Mouse (Mus musculus) neural tube, embryonic 11.5 days (tissue): Measurements from ENCODE around the gene Sept11. TPM values are rescaled to one million over a fixed set of nuclear protein-coding genes. Genes with fewer than 3 reads are reported as not detected.

ENCODE experiments used
- ATAC-seq: fragments of 200-750 bp; cut with Nextera tagmentation; 2 replicates; pipeline ENCODE4 v1.8.0; 2017; ENCODE audit warnings: moderate number of reproducible peaks, mild to moderate bottlenecking, moderate TSS enrichment, moderate library complexity; ENCODE audit not compliant: insufficient read depth, low FRiP score, low TSS enrichment
- DNase-seq: peaks from one replicate; pipeline ENCODE4 v3.0.0-alpha.2; 2015; ENCODE audit warnings: low spot score
- H3K27ac ChIP-seq: fragments of 300-500 bp; sonication (generic); 2 replicates; pipeline ENCODE4 v1.5.1; 2014; ENCODE audit warnings: low read depth, mild to moderate bottlenecking, low read length
- H3K27me3 ChIP-seq: fragments of 300-500 bp; sonication (generic); 2 replicates; pipeline ENCODE4 v1.6.1; 2014; ENCODE audit warnings: mild to moderate bottlenecking, low read length, mixed read lengths; ENCODE audit not compliant: control insufficient read depth, insufficient read depth
- H3K36me3 ChIP-seq: fragments of 300-500 bp; sonication (generic); 2 replicates; pipeline ENCODE4 v1.6.1; 2014; ENCODE audit warnings: mild to moderate bottlenecking, low read length, moderate library complexity, mixed read lengths; ENCODE audit not compliant: control insufficient read depth, insufficient read depth
- H3K4me1 ChIP-seq: fragments of 300-500 bp; sonication (generic); 2 replicates; pipeline ENCODE4 v1.6.1; 2014; ENCODE audit warnings: low read length, mixed read lengths; ENCODE audit not compliant: control insufficient read depth, insufficient read depth
- H3K4me2 ChIP-seq: fragments of 300-500 bp; sonication (generic); 2 replicates; pipeline ENCODE4 v1.6.1; 2014; ENCODE audit warnings: low read depth, mild to moderate bottlenecking, moderate library complexity
- H3K4me3 ChIP-seq: fragments of 300-500 bp; sonication (generic); 2 replicates; pipeline ENCODE4 v1.5.1; 2014; ENCODE audit warnings: low read depth, low read length
- H3K9ac ChIP-seq: fragments of 300-500 bp; sonication (generic); 2 replicates; pipeline ENCODE4 v1.6.1; 2014; ENCODE audit warnings: mild to moderate bottlenecking, low read length
- H3K9me3 ChIP-seq: fragments of 300-500 bp; sonication (generic); 2 replicates; pipeline ENCODE4 v1.6.1; 2016; ENCODE audit warnings: low read length; ENCODE audit not compliant: control insufficient read depth
- whole genome bisulfite sequencing: fragments of 180-500 bp; shearing (Covaris S2); extraction: QIAGEN DNeasy Blood & Tissue Kit; methylation state at CpG from one replicate; pipeline ENCODE4 v1.1.7; 2014; 5-methylcytosine and 5-hydroxymethylcytosine counted together
- polyA plus RNA-seq: library from polyadenylated mRNA; unstranded; fragments of >200 nt; fragmentation: Nextera tagmentation; extraction: Ambion mirVana; gene quantifications from 2 replicates; pipeline ENCODE4 v1.2.1, GENCODE M21; 2014

Sept11 gene
- polyA plus RNA-seq, 1 experiment from 2014 or later, result 276 TPM

- Histone ChIP-seq H3K9ac (no peak overlapping the region), H3K4me1 (peaks cover 22% of the 10 kb centered on the region), H3K4me3 (no peak overlapping the region), H3K36me3 (no peaks in the 10 kb centered on the region), H3K27me3 (no peaks in the 10 kb centered on the region), H3K4me2 (peak overlapping the region; percentile 94), H3K27ac (no peak overlapping the region), H3K9me3 (no peaks in the 10 kb centered on the region)
- no peak for DNase-seq
- ATAC-seq, result no peak
- WGBS, result 56% methylated on average over 3 of the region's 3 CpGs
These were observed 2.0 kb upstream of the Sept11 start for GRCm38 (mm10) chr5:93091266-93091665.

- DNase-seq, result peak; percentile 37
- WGBS, result 6% methylated on average over 28 of the region's 28 CpGs
These were observed 973 bp upstream of the Sept11 start for GRCm38 (mm10) chr5:93092147-93092781.

GRCm38 (mm10) chr5:93093638-93094527, 646 bp downstream of the Sept11 start:
- no peaks in the 10 kb centered on the region for H3K27me3 ChIP-seq
- peak overlapping the region; percentile 90 for H3K27ac ChIP-seq
- H3K36me3 ChIP-seq, result no peaks in the 10 kb centered on the region
- ATAC-seq (peak; percentile 68), DNase-seq (peak; percentile 75)
- under 1% methylated on average over 48 of the region's 50 CpGs for WGBS
- peak overlapping the region; percentile 87 for H3K4me3 ChIP-seq
- H3K4me1 ChIP-seq, result peaks cover 41% of the 10 kb centered on the region
- H3K9me3 ChIP-seq, result no peaks in the 10 kb centered on the region
- H3K4me2 ChIP-seq, result peak overlapping the region; percentile 94
- H3K9ac ChIP-seq, result peak overlapping the region; percentile 92

More at GRCm38 (mm10) chr5:93092147-93092781, 973 bp upstream of the Sept11 start:
- Histone ChIP-seq H3K9ac (peak overlapping the region; percentile 92), H3K27ac (peak overlapping the region; percentile 90; the same call in 1 of the 2 replicates), H3K4me2 (peak overlapping the region; percentile 94), H3K4me3 (peak overlapping the region; percentile 87), H3K9me3 (no peaks in the 10 kb centered on the region), H3K27me3 (no peaks in the 10 kb centered on the region), H3K36me3 (no peaks in the 10 kb centered on the region), H3K4me1 (peaks cover 29% of the 10 kb centered on the region)
- peak; percentile 22 for ATAC-seq

- DNase-seq (no peak), ATAC-seq (no peak)
- H3K4me2 ChIP-seq, result peak overlapping the region; percentile 94
- peak overlapping the region; percentile 87 for H3K4me3 ChIP-seq
- 49% methylated on average over 7 of the region's 7 CpGs for WGBS
- H3K9ac ChIP-seq, result no peak overlapping the region
- H3K4me1 ChIP-seq, result peaks cover 41% of the 10 kb centered on the region
- H3K36me3 ChIP-seq, result no peaks in the 10 kb centered on the region
- H3K9me3 ChIP-seq, result no peaks in the 10 kb centered on the region
- no peaks in the 10 kb centered on the region for H3K27me3 ChIP-seq
- no peak overlapping the region for H3K27ac ChIP-seq
These were observed 2.1 kb downstream of the Sept11 start for GRCm38 (mm10) chr5:93095301-93095700.

- Histone ChIP-seq H3K4me2 (no peak overlapping the region), H3K9me3 (no peaks in the 10 kb centered on the region), H3K4me3 (no peak overlapping the region), H3K27ac (no peak overlapping the region), H3K4me1 (peaks cover 44% of the 10 kb centered on the region), H3K27me3 (no peaks in the 10 kb centered on the region), H3K36me3 (no peaks in the 10 kb centered on the region), H3K9ac (no peak overlapping the region)
- no peak for ATAC-seq
- 60% methylated on average over 13 of the region's 13 CpGs for WGBS
- no peak for DNase-seq
These were observed 4.1 kb downstream of the Sept11 start for GRCm38 (mm10) chr5:93097204-93097906.

- H3K4me1 ChIP-seq, result peaks cover 44% of the 10 kb centered on the region
- H3K9me3 ChIP-seq, result no peaks in the 10 kb centered on the region
- DNase-seq (no peak), ATAC-seq (no peak)
- WGBS, result 64% methylated on average over 6 of the region's 6 CpGs
- no peak overlapping the region for H3K4me3 ChIP-seq
- no peak overlapping the region for H3K9ac ChIP-seq
- H3K27me3 ChIP-seq, result no peaks in the 10 kb centered on the region
- H3K27ac ChIP-seq, result no peak overlapping the region
- no peaks in the 10 kb centered on the region for H3K36me3 ChIP-seq
- H3K4me2 ChIP-seq, result no peak overlapping the region
These were observed 5.0 kb downstream of the Sept11 start for GRCm38 (mm10) chr5:93098219-93098618.

- Histone ChIP-seq H3K36me3 (no peaks in the 10 kb centered on the region), H3K27ac (no peak overlapping the region), H3K4me1 (peaks cover 44% of the 10 kb centered on the region), H3K4me3 (no peak overlapping the region), H3K27me3 (no peaks in the 10 kb centered on the region), H3K4me2 (no peak overlapping the region), H3K9ac (no peak overlapping the region), H3K9me3 (no peaks in the 10 kb centered on the region)
- no peak for DNase-seq
- ATAC-seq, result no peak
- WGBS, result 77% methylated on average over 14 of the region's 14 CpGs
These were observed 5.6 kb downstream of the Sept11 start for GRCm38 (mm10) chr5:93098811-93099210.

GRCm38 (mm10) chr5:93100906-93101305, 7.7 kb downstream of the Sept11 start:
- DNase-seq (no peak), ATAC-seq (no peak)
- H3K27ac ChIP-seq, result no peak overlapping the region
- H3K27me3 ChIP-seq, result no peaks in the 10 kb centered on the region
- H3K4me2 ChIP-seq, result no peak overlapping the region
- WGBS, result 75% methylated on average over 4 of the region's 4 CpGs
- no peak overlapping the region for H3K9ac ChIP-seq
- H3K9me3 ChIP-seq, result no peaks in the 10 kb centered on the region
- H3K4me3 ChIP-seq, result no peak overlapping the region
- no peaks in the 10 kb centered on the region for H3K36me3 ChIP-seq
- H3K4me1 ChIP-seq, result peaks cover 32% of the 10 kb centered on the region
